Mouse (Mus musculus): Measurements from ENCODE around the gene Tspan14.

Gene Tspan14

GRCm38 (mm10) chr14:40975127-40975721 is 8.6 kb upstream of the Tspan14 start:
- DNase-seq (ENCODE audit: low spot score in 2 of 2), result peak; percentile 46 to 56

DNA sequence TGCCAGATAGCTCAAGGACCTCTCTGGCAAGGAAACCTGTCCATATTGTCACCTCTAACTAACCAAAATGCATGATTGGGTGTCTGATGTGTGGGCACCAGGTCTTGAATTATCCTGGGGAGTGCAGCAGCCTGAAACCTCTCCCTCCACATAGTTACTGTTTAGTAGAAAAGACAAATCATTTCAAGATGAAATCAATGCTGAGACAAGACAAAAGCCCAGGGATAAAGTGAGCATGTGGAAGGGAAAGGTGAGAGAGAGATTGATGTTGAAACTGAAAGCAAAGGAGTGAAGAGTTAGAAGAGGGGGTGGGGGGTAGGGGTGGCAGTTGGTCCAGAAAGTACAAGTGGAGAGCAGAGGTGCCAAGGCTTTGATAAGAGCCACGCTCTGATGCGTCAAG is 1.4 kb upstream of the Tspan14 start:
- DNase-seq (ENCODE audit: low spot score in 2 of 2), result no peak

DNA sequence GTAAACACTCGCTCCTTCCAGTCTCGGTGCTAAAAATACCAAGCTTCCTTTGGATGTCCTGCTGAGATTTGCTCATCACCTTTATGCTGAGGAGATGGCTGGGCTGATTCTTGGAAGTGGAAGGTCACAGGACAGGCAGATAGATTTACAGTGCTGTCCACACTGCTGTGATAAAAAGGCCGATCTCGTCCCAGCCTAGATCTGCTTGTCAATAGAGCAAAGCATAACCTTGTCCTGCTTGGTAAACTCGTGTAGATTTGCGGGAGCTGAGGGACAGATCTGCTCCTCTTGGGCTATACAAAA is 942 bp upstream of the Tspan14 start:
- no peak for DNase-seq (ENCODE audit: low spot score in 2 of 2)

GRCm38 (mm10) chr14:40966862-40967597 is 423 bp upstream of the Tspan14 start:
- DNase-seq (ENCODE audit: low spot score in 2 of 2), result peak; percentile 97

GRCm38 (mm10) chr14:40965507-40966356 is 875 bp downstream of the Tspan14 start:
- DNase-seq (ENCODE audit: low spot score in 2 of 2), result peak in 1 of 2 experiments; percentile 37

DNA sequence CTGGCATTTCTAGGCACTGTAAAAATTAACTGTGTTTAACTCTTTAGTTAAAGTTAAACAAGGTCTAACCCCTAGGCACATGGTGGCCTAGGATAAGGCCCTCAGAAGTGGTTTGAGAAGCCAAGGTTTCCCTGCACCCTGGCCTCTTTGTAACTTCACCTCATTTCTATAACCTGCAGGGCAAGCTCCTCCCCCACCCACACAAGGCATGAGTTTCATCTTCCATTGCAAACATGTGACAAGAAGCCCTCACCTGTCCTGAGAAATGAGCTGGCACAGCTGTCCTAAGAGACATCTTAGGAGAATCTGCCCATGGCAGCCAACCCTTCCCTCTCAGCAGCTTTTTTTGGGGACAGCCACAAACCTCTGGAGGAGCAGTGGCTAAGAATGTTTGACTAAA is 1.7 kb downstream of the Tspan14 start:
- DNase-seq (ENCODE audit: low spot score in 2 of 2), result no peak

- DNase-seq (ENCODE audit: low spot score in 2 of 2), result no peak
Observed at GRCm38 (mm10) chr14:40964214-40964610, 2.4 kb downstream of the Tspan14 start.

DNA sequence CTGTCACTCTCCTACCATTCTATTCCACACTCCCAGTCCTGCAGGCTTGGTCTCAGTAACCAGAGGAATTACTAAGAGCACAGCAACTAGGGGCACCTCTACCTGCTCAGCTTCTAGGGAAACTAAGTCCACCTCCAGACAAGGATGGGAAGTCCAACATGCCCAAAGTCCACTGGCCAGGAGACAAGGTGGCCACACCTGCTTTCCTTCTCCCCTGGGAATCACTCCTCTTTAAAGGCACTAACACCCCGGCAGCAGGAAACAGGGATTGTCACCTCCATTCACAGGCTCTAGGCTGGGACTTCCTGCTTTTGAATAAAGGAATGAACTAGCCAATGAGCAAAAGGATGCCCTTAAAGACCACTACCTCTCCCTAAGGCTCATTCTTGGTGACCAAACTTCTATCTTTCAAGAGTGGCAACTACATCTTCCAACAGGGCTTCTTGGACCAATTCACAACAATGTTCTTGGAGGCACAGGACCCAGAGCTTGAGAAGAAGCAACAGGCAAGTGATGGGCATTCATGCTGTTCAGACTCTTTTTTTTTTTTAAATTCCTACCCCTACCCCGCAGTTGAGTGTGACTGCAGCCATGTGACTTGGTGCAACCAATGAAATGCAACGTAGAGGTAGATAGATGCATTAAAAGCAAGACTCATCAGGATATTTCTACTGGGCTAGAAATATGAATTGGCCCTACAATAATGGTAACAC is 3.0 kb downstream of the Tspan14 start:
- no peak for DNase-seq (ENCODE audit: low spot score in 2 of 2)

- no peak for DNase-seq (ENCODE audit: low spot score in 2 of 2)
Observed at GRCm38 (mm10) chr14:40962365-40963290, 4.0 kb downstream of the Tspan14 start.

DNA sequence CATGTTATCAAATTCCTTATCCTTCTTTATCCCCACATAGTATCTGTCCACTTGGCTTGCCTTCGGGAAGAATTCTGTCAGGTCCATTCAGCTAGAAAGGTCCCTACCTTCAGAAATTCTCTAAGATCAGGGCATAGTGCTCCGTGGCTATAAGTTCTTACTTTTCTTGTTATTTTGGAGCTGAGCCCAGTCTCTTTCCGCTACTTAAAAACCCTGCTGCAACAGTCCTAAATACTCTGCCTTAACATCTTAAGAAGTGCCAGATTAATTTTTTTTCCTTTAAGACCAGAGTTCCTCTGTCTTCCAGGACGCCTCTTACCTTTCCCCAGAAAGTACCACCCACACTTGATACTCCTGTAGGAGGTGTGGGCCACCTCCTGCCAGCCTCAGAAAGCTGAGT is 6.4 kb downstream of the Tspan14 start:
- DNase-seq (ENCODE audit: low spot score in 2 of 2), result no peak

- DNase-seq (ENCODE audit: low spot score in 2 of 2), result no peak
Observed at GRCm38 (mm10) chr14:40959586-40959985, 7.0 kb downstream of the Tspan14 start.

DNA sequence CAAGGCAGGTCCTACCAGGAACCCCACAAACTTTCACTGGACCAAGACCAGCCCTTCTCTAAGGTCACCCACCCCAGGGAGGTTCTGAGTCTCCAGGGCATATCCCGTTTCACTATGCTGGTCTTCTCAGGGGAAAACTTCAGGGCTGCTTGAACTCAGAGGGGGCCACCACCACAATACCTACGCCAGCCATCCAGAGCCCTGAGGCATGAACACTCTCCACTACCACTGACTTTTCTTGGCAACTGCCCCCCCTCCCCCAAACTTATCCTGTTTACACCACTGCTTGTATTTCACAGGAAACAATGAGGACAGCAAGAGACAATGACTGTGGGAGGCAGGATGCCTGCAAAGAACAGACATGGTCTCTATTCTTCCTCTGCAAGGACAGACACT is 7.6 kb downstream of the Tspan14 start:
- DNase-seq (ENCODE audit: low spot score in 2 of 2), result peak; percentile 54 to 82

- peak; percentile 57 to 72 for DNase-seq (ENCODE audit: low spot score in 2 of 2)
Observed at GRCm38 (mm10) chr14:40958083-40958985, 8.3 kb downstream of the Tspan14 start.

DNA sequence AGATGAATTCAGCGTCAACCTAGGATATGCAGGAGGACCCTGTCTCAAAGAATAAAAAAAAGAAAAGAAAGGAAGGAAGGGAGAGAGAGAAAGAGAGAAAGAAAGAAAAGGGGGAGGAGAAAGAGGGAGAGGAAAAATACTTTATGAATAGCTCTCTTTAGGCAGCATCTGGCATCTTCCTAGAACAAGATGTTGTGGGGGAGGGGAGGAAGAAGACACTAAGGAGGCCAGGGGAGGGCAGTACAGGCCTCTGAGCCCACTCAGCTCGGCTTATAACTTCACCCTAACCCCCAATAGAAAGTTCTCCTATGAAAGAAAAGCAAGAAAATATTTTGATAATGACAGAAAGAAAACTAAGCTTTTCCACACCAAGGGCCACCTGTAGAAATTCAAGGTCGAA is 9.0 kb downstream of the Tspan14 start:
- no peak for DNase-seq (ENCODE audit: low spot score in 2 of 2)

- peak; percentile 48 to 69 for DNase-seq (ENCODE audit: low spot score in 2 of 2)
Observed at GRCm38 (mm10) chr14:40956252-40957146, 10.1 kb downstream of the Tspan14 start.

- no peak for DNase-seq (ENCODE audit: low spot score in 2 of 2)
Observed at GRCm38 (mm10) chr14:40955596-40956251, 10.9 kb downstream of the Tspan14 start.

- no peak for DNase-seq (ENCODE audit: low spot score in 2 of 2)
Observed at GRCm38 (mm10) chr14:40955146-40955545, 11.5 kb downstream of the Tspan14 start.

GRCm38 (mm10) chr14:40953381-40953780 is 13.2 kb downstream of the Tspan14 start:
- no peak for DNase-seq (ENCODE audit: low spot score in 2 of 2)
